Mouse (Mus musculus): ENCODE results near the gene Snf8.

GRCm38 (mm10) chr11:96080736-96081135 lies 46.1 kb downstream of the Snf8 start:
- TF ChIP-seq POLR2A (IDR thresholded peaks at IDR 0.05; ENCODE audit: low read depth, low read length) (no peak), CTCF (IDR thresholded peaks at IDR 0.05; ENCODE audit: borderline replicate concordance, insufficient read depth, low read length) (no peak)
